Mouse (Mus musculus) kidney, postnatal 0 days (tissue): ENCODE data around the gene Pofut2. TPM values are rescaled to one million over a fixed set of nuclear protein-coding genes. Genes with fewer than 3 reads are reported as not detected.

Source experiments
- ATAC-seq: fragments of 200-750 bp; cut with Nextera tagmentation; replicated peaks from 2 replicates; pipeline ENCODE4 v1.8.0; 2017; ENCODE audit warnings: low read depth, moderate number of reproducible peaks, moderate TSS enrichment, moderate library complexity; ENCODE audit not compliant: low FRiP score
- DNase-seq: peaks from one replicate; pipeline ENCODE4 v3.0.0-alpha.2; 2016; ENCODE audit warnings: low spot score
- H3K27ac ChIP-seq: fragments of 300-500 bp; sonication (generic); 2 replicates; pipeline ENCODE4 v1.5.1; 2014; ENCODE audit warnings: mild to moderate bottlenecking
- H3K27me3 ChIP-seq: fragments of 300-500 bp; sonication (generic); 2 replicates; pipeline ENCODE4 v1.6.1; 2014; ENCODE audit warnings: low read length, mixed read lengths; ENCODE audit not compliant: insufficient read depth
- H3K36me3 ChIP-seq: fragments of 300-500 bp; sonication (generic); 2 replicates; pipeline ENCODE4 v1.6.1; 2014; ENCODE audit warnings: low read length, mixed read lengths; ENCODE audit not compliant: insufficient read depth
- H3K4me1 ChIP-seq: fragments of 300-500 bp; sonication (generic); replicated peaks from 2 replicates; pipeline ENCODE4 v1.6.1; 2014; ENCODE audit warnings: antibody characterized with exemption, low read length, mixed read lengths; ENCODE audit not compliant: insufficient read depth
- H3K4me2 ChIP-seq: fragments of 300-500 bp; sonication (generic); 2 replicates; pipeline ENCODE4 v1.6.1; 2014; ENCODE audit warnings: mild to moderate bottlenecking, low read length, moderate library complexity, mixed read lengths
- H3K4me3 ChIP-seq: fragments of 300-500 bp; sonication (generic); replicated peaks from 2 replicates; pipeline ENCODE4 v1.5.1; 2014; ENCODE audit warnings: low read depth, low read length
- H3K9ac ChIP-seq: fragments of 300-500 bp; sonication (generic); 2 replicates; pipeline ENCODE4 v1.6.1; 2014; ENCODE audit warnings: low read depth, low read length
- H3K9me3 ChIP-seq: fragments of 300-500 bp; sonication (generic); replicated peaks from 2 replicates; pipeline ENCODE4 v1.6.1; 2016; ENCODE audit warnings: low read length, inconsistent platforms, mixed read lengths
- CTCF ChIP-seq: IDR thresholded peaks from 2 replicates; pipeline ENCODE4 v1.5.1; 2016; ENCODE audit warnings: antibody characterized with exemption, low read depth, mild to moderate bottlenecking, moderate library complexity
- WGBS: fragments of 180-500 bp; shearing (Covaris S2); extraction: QIAGEN DNeasy Blood & Tissue Kit; methylation state at CpG from one replicate; pipeline ENCODE4 v1.1.7; 2014; 5-methylcytosine and 5-hydroxymethylcytosine counted together
- polyA plus RNA-seq: library from polyadenylated mRNA; unstranded; fragments of >200 nt; fragmentation: Nextera tagmentation; extraction: Ambion mirVana; gene quantifications from 2 replicates; pipeline ENCODE4 v1.2.1, GENCODE M21; 2015

The Pofut2 gene
- polyA plus RNA-seq, 1 experiment from 2014 or later, result 96.9 TPM

DNA sequence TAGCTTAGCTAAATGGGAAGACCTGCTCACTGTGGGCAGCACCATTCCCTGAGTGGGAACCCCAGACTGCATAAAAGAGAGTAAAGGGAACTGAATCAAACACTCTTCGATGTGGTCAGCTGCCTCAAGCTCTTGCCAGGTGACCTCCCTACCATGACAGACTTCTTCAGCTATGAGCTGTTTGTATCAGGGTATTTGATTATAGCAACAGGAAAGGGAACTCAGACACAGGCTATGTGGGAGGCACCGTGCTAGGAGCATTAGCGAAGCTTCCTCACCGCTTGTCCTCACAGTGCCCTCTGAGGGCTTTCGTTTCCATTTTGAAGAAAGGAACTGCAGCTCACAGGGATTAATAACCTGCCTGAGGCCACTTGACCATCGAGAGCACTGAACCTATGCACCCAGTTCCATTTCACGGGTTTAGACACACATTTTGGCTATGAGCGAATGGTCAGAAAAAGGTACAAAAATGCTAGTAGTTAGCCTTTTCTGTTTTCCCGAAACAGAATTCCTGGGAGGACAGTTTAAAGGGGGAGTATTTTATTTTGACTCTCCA, 55.8 kb downstream of the Pofut2 start:
- 27% methylated on average over 9 of the region's 9 CpGs for WGBS
- no peaks in the 10 kb centered on the region for H3K27me3 ChIP-seq
- no peaks in the 10 kb centered on the region for H3K9me3 ChIP-seq
- ATAC-seq (no peak), DNase-seq (peak; percentile 57)
- H3K9ac ChIP-seq, result no peak overlapping the region
- no peak for TF ChIP-seq CTCF
- no peak overlapping the region for H3K4me3 ChIP-seq
- no peaks in the 10 kb centered on the region for H3K36me3 ChIP-seq
- no peaks in the 10 kb centered on the region for H3K4me1 ChIP-seq
- no peak overlapping the region for H3K27ac ChIP-seq
- H3K4me2 ChIP-seq, result no peak overlapping the region

DNA sequence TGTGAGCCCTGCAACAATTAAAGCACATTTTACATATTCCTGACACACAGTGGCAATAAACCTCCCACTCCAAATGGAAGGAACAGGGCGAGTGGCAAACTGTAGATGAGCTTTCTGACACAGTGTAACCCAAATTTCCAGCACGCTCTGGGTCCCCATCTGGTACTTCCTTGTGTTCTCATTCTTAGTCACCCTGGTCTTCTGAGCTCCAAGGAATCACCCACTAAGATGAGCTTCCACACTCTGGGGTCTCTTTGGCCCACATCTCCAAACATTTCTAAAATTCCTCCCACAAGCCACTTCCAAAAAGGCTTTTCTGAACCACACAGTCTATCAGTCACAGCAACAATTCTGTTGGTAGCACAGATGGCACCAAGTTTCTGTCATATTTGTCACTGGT, 56.7 kb downstream of the Pofut2 start:
- no peak for TF ChIP-seq CTCF
- no peaks in the 10 kb centered on the region for H3K4me1 ChIP-seq
- DNase-seq (no peak), ATAC-seq (no peak)
- H3K27me3 ChIP-seq, result no peaks in the 10 kb centered on the region
- no peak overlapping the region for H3K27ac ChIP-seq
- H3K9me3 ChIP-seq, result no peaks in the 10 kb centered on the region
- no peak overlapping the region for H3K9ac ChIP-seq
- no peak overlapping the region for H3K4me3 ChIP-seq
- no peak overlapping the region for H3K4me2 ChIP-seq
- H3K36me3 ChIP-seq, result no peaks in the 10 kb centered on the region
- WGBS, result 81% methylated on average over 2 of the region's 2 CpGs

Other genes with a start within 250 kb of the Pofut2 start
- gene Slc19a1, start 227.0 kb upstream of the Pofut2 start, polyA plus RNA-seq, result 48.0 and 51.5 TPM in 2 replicates
- gene Col18a1, start 92.7 kb upstream of the Pofut2 start, polyA plus RNA-seq, result 178 and 197 TPM in 2 replicates
- gene Adarb1, start 159.1 kb downstream of the Pofut2 start, polyA plus RNA-seq, result 4.6 TPM in 2 replicates